Mouse (Mus musculus): Measurements from ENCODE around the gene Rab3il1. TPM values are rescaled to one million over a fixed set of nuclear protein-coding genes. Genes with fewer than 3 reads are reported as not detected.
"Not testable (repeated sequence)": the region's sequence is repeated elsewhere in the genome, so short reads cannot be mapped to it uniquely, and the experiment has no call there.

Rab3il1 gene
- polyA plus RNA-seq, 1 experiment from 2014 or later, result 74.9 TPM

- no peak for DNase-seq
- H3K36me3 ChIP-seq (replicated peaks; ENCODE audit: insufficient read depth, low read length), result no peaks in the 10 kb centered on the region
- ATAC-seq, result no peak
- H3K9ac ChIP-seq (replicated peaks), result no peak overlapping the region
- H3K27me3 ChIP-seq (ENCODE audit: insufficient read depth, low read length), result no peaks in the 10 kb centered on the region
- H3K4me3 ChIP-seq (ENCODE audit: low read depth, low read length), result no peak overlapping the region
- no peaks in the 10 kb centered on the region for H3K9me3 ChIP-seq (ENCODE audit: low read length)
- H3K27ac ChIP-seq (ENCODE audit: low read depth), result no peak overlapping the region
- WGBS (ENCODE audit: insufficient replicate concordance), result 69% methylated on average over 8 of the region's 10 CpGs
- TF ChIP-seq EP300 (IDR thresholded peaks at IDR 0.05; ENCODE audit: low read depth) (no peak), CTCF (IDR thresholded peaks at IDR 0.05; ENCODE audit: low read depth) (no peak)
- no peak overlapping the region for H3K4me2 ChIP-seq (ENCODE audit: low read depth, low read length)
- H3K4me1 ChIP-seq (ENCODE audit: insufficient read depth), result peaks cover 17% of the 10 kb centered on the region
Measured at GRCm38 (mm10) chr19:9968081-9968787, 33.2 kb upstream of the Rab3il1 start.

GRCm38 (mm10) chr19:9974853-9975252 lies 26.6 kb upstream of the Rab3il1 start:
- not testable (repeated sequence) for H3K9me3 ChIP-seq (ENCODE audit: low read length); H3K36me3 ChIP-seq (replicated peaks; ENCODE audit: insufficient read depth, low read length); H3K9ac ChIP-seq (replicated peaks); H3K4me3 ChIP-seq (ENCODE audit: low read depth, low read length); H3K4me2 ChIP-seq (ENCODE audit: low read depth, low read length); H3K27me3 ChIP-seq (ENCODE audit: insufficient read depth, low read length)
- ATAC-seq (peak; percentile 75), DNase-seq (peak; percentile 62)
- peak; percentile 62; the same call in 1 of the 2 replicates for TF ChIP-seq EP300 (IDR thresholded peaks at IDR 0.05; ENCODE audit: low read depth)
- Histone ChIP-seq H3K27ac (ENCODE audit: low read depth) (peak overlapping the region; percentile 97), H3K4me1 (ENCODE audit: insufficient read depth) (peaks cover 52% of the 10 kb centered on the region)
- 8% methylated on average over 2 of the region's 2 CpGs for WGBS (ENCODE audit: insufficient replicate concordance)

DNA sequence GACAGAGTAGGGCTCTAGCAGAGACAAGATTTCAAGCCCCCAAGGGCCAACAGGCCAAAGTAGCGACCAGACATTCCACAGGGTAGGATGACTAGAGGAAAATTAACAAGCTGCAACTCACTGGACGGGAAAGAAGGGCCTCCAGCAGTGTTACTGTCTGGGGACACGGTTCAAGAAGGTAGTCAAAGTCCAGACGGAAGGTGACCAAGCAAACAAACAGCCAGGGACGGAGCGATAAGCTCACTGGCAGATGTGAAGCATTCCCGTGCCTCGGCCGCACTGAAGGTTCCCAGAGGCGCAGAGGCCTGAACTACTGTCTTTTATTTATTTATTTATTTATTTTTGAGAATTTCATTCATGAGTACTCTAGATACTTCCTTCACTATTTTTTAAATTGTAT lies 24.4 kb upstream of the Rab3il1 start:
- 77% methylated on average over 10 of the region's 10 CpGs for WGBS (ENCODE audit: insufficient replicate concordance)
- Histone ChIP-seq H3K36me3 (replicated peaks; ENCODE audit: insufficient read depth, low read length) (no peaks in the 10 kb centered on the region), H3K4me1 (ENCODE audit: insufficient read depth) (peaks cover 68% of the 10 kb centered on the region), H3K9me3 (ENCODE audit: low read length) (no peaks in the 10 kb centered on the region), H3K4me3 (ENCODE audit: low read depth, low read length) (no peak overlapping the region), H3K27me3 (ENCODE audit: insufficient read depth, low read length) (no peaks in the 10 kb centered on the region), H3K4me2 (ENCODE audit: low read depth, low read length) (no peak overlapping the region), H3K9ac (replicated peaks) (no peak overlapping the region), H3K27ac (ENCODE audit: low read depth) (peak overlapping the region; percentile 97)
- peak; percentile 27 for DNase-seq
- ATAC-seq, result no peak
- TF ChIP-seq EP300 (IDR thresholded peaks at IDR 0.05; ENCODE audit: low read depth) (no peak), CTCF (IDR thresholded peaks at IDR 0.05; ENCODE audit: low read depth) (no peak)

DNA sequence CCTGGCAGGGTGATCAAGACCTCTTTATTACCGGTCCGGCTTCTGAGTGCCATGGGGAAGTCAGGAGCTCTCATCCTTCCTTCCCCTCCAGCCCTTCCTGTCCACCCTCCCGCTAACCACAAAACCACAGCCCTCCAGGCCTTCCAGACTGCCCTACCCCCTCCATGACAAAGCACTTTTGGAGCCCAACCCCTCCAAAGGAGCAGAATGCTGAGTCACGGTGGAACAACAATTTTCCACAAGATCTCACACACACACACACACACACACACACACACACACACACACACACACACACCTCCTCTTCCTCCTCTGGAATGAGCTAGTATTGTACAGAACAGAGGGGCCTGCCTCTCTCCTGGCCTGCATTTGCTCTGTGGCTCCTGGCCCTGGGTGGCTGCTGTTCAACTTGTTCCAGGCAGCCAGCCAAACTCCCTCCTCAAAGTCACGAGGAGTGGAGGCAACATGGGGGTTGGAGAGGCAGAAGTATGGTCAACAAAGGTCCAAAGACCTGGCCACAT lies 23.0 kb upstream of the Rab3il1 start:
- Histone ChIP-seq H3K4me2 (ENCODE audit: low read depth, low read length) (peak overlapping the region; percentile 56), H3K9me3 (ENCODE audit: low read length) (no peaks in the 10 kb centered on the region)

GRCm38 (mm10) chr19:9979156-9979555 lies 22.3 kb upstream of the Rab3il1 start:
- peaks cover 9% of the 10 kb centered on the region for H3K36me3 ChIP-seq (replicated peaks; ENCODE audit: insufficient read depth, low read length)
- WGBS (ENCODE audit: insufficient replicate concordance), result 79% methylated on average over 2 of the region's 2 CpGs
- H3K27ac ChIP-seq (ENCODE audit: low read depth), result peak overlapping the region; percentile 97
- TF ChIP-seq EP300 (IDR thresholded peaks at IDR 0.05; ENCODE audit: low read depth) (no peak), CTCF (IDR thresholded peaks at IDR 0.05; ENCODE audit: low read depth) (no peak)
- peak overlapping the region; percentile 17; the same call in 1 of the 2 replicates for H3K9ac ChIP-seq (replicated peaks)
- H3K4me1 ChIP-seq (ENCODE audit: insufficient read depth), result peaks cover 67% of the 10 kb centered on the region
- H3K4me2 ChIP-seq (ENCODE audit: low read depth, low read length), result peak overlapping the region; percentile 56; the same call in 1 of the 2 replicates
- no peaks in the 10 kb centered on the region for H3K9me3 ChIP-seq (ENCODE audit: low read length)
- H3K27me3 ChIP-seq (ENCODE audit: insufficient read depth, low read length), result no peaks in the 10 kb centered on the region
- no peak overlapping the region for H3K4me3 ChIP-seq (ENCODE audit: low read depth, low read length)
- DNase-seq, result no peak
- no peak for ATAC-seq

More for the DNA sequence above, 23.0 kb upstream of the Rab3il1 start:
- peak overlapping the region; percentile 17; the same call in 1 of the 2 replicates for H3K9ac ChIP-seq (replicated peaks)
- no peak overlapping the region for H3K4me3 ChIP-seq (ENCODE audit: low read depth, low read length)
- no peaks in the 10 kb centered on the region for H3K27me3 ChIP-seq (ENCODE audit: insufficient read depth, low read length)
- 10% methylated on average over 5 of the region's 5 CpGs for WGBS (ENCODE audit: insufficient replicate concordance)
- H3K27ac ChIP-seq (ENCODE audit: low read depth), result peak overlapping the region; percentile 97
- TF ChIP-seq EP300 (IDR thresholded peaks at IDR 0.05; ENCODE audit: low read depth) (peak; percentile 85), CTCF (IDR thresholded peaks at IDR 0.05; ENCODE audit: low read depth) (no peak)
- DNase-seq (peak; percentile 86), ATAC-seq (peak; percentile 40)
- H3K4me1 ChIP-seq (ENCODE audit: insufficient read depth), result peaks cover 68% of the 10 kb centered on the region
- H3K36me3 ChIP-seq (replicated peaks; ENCODE audit: insufficient read depth, low read length), result peaks cover 2% of the 10 kb centered on the region; the same call in 1 of the 2 replicates

DNA sequence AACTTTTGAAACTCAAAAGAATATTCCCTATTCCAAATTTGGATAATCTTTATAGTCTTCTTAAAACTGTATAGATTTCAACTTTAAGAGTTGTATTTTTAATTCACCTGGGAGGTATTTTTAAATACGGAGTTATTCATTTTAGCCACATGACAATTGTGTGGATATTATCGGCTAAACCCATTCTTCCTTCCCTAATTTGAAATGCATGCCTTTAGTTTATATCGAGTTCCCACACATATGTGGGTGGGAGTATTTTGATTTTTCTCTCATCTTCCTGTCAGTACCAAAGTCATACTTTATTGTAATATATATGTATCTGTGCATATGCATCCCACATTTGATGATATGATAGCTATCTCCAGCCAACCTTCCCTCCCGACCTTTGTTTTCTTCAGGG lies 21.2 kb upstream of the Rab3il1 start, which contains the start of gene Fth1:
TSS of gene Fth1 (plus strand) at position 341 of the 400 bp plus-strand sequence.
- peak within 1 kb of the TSS; percentile 99 for H3K27ac ChIP-seq (ENCODE audit: low read depth)
- peaks cover 20% of the 10 kb centered on the region for H3K36me3 ChIP-seq (replicated peaks; ENCODE audit: insufficient read depth, low read length)
- no peaks in the 10 kb centered on the region for H3K27me3 ChIP-seq (ENCODE audit: insufficient read depth, low read length)
- H3K4me1 ChIP-seq (ENCODE audit: insufficient read depth), result peaks cover 65% of the 10 kb centered on the region
- peak within 1 kb of the TSS; percentile 72; the same call in 1 of the 2 replicates for H3K9ac ChIP-seq (replicated peaks)
- DNase-seq, result no peak
- TF ChIP-seq EP300 (IDR thresholded peaks at IDR 0.05; ENCODE audit: low read depth), result no peak
- TF ChIP-seq CTCF (IDR thresholded peaks at IDR 0.05; ENCODE audit: low read depth), result no peak
- H3K4me2 ChIP-seq (ENCODE audit: low read depth, low read length), result peak within 1 kb of the TSS; percentile 74
- no peak for ATAC-seq
- H3K9me3 ChIP-seq (ENCODE audit: low read length), result no peaks in the 10 kb centered on the region
- peak within 1 kb of the TSS; percentile 88; the same call in 1 of the 2 replicates for H3K4me3 ChIP-seq (ENCODE audit: low read depth, low read length)
- 78% methylated on average over 4 of the region's 4 CpGs for WGBS (ENCODE audit: insufficient replicate concordance)

Measured in liver, postnatal 0 days (tissue).